In the genomic region with DNA sequence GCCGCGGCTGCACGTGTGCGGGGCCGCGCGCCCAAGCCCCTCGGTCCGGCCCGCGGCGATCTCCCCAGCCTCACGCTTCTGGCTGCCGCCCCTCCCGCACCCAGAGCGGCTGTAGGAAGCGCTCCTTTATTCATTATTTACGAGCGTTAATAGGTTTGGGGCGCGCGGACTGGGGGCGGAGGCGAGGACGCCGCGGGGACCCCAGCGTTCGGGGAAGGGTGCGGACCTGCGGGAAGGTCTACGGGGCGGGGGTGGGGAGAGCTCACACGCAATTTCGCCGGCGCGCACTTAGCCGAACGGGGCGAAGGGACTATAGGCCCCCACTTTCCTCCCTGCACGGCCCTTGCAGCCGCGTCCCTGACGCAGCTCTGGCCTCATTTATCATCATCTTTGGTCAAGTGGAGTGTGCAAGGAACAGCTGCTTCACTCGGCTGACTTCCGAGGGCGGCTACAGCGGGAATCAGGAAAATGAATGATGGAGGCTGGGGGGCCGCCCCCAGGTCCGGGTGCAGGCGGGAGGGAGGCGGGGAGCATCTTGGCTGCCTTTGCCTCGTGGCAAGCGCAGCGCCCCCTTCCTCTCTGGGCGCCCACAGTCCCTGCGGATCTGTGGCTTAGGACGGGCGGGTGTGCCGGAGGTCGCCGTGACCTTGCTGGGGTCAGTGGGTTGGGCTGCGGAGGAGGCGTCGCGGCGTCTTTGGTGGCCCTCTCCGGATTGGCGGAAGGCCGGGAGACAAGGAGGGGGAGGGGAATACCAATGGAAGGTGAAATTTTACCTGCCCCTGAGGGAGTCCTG, we compare ENCODE assay signal across 7 mouse cellular contexts. TPM values are rescaled to one million over a fixed set of nuclear protein-coding genes. Genes with fewer than 3 reads are reported as not detected.
DNase-seq lines count a peak whose midpoint lies in the region; ATAC-seq and TF ChIP-seq lines count a peak whose summit lies in the region.

No protein-coding gene starts in this region.

- peaks cover 70% of the 10 kb centered on the region for H3K4me1 ChIP-seq in embryonic facial prominence, embryonic 12.5 days
- peaks cover 22% of the 10 kb centered on the region for H3K4me1 ChIP-seq in kidney, adult 2 months (ENCODE audit: control insufficient read depth, insufficient read depth, low read length)
- H3K4me1 ChIP-seq in limb, embryonic 13.5 days = peaks cover 97% of the 10 kb centered on the region
- peaks cover 85% of the 10 kb centered on the region for H3K4me1 ChIP-seq in midbrain, embryonic 13.5 days (replicated peaks)
- H3K4me1 ChIP-seq in small intestine, adult 2 months (ENCODE audit: control insufficient read depth, insufficient read depth, insufficient read length, low read length) = peaks cover 19% of the 10 kb centered on the region

- no peak for TF ChIP-seq POLR2A in kidney, adult 2 months (IDR thresholded peaks at IDR 0.05; ENCODE audit: low read depth, low read length)
- no peak for TF ChIP-seq POLR2A in small intestine, adult 2 months (IDR thresholded peaks at IDR 0.05; ENCODE audit: low read depth, low read length)

- DNase-seq in adrenal gland, postnatal 14 days = peak; percentile 84
- DNase-seq in heart, adult 9 months (ENCODE audit: low spot score in 2 of 2) = peak; percentile 83
- DNase-seq in kidney, adult 2 months = peak; percentile 85

- peak overlapping the region; percentile 61 for H3K9ac ChIP-seq in embryonic facial prominence, embryonic 12.5 days
- peak overlapping the region; percentile 79 for H3K9ac ChIP-seq in limb, embryonic 13.5 days
- H3K9ac ChIP-seq in midbrain, embryonic 13.5 days (replicated peaks) = peak overlapping the region; percentile 93

- TF ChIP-seq CTCF in kidney, adult 2 months (conservative IDR thresholded peaks at IDR 0.05; ENCODE audit: insufficient read depth, insufficient read length, low read depth, low read length) = no peak
- no peak for TF ChIP-seq CTCF in small intestine, adult 2 months (IDR thresholded peaks at IDR 0.05; ENCODE audit: extremely low read depth, insufficient read length, insufficient replicate concordance, low read depth, low read length)

- H3K4me2 ChIP-seq in embryonic facial prominence, embryonic 12.5 days (replicated peaks) = peak overlapping the region; percentile 93
- peak overlapping the region; percentile 100 for H3K4me2 ChIP-seq in limb, embryonic 13.5 days (replicated peaks)
- H3K4me2 ChIP-seq in midbrain, embryonic 13.5 days (replicated peaks) = peak overlapping the region; percentile 99

- no peaks in the 10 kb centered on the region for H3K27me3 ChIP-seq in embryonic facial prominence, embryonic 12.5 days
- no peaks in the 10 kb centered on the region for H3K27me3 ChIP-seq in kidney, adult 2 months (replicated peaks; ENCODE audit: control insufficient read depth, insufficient read depth, low read length)
- no peaks in the 10 kb centered on the region for H3K27me3 ChIP-seq in limb, embryonic 13.5 days
- H3K27me3 ChIP-seq in midbrain, embryonic 13.5 days = no peaks in the 10 kb centered on the region
- H3K27me3 ChIP-seq in small intestine, adult 2 months (ENCODE audit: control insufficient read depth, insufficient read depth, low read length) = no peaks in the 10 kb centered on the region

- peak overlapping the region; percentile 50 for H3K4me3 ChIP-seq in embryonic facial prominence, embryonic 12.5 days
- peak overlapping the region; percentile 48 for H3K4me3 ChIP-seq in kidney, adult 2 months (ENCODE audit: insufficient read depth, low read depth, low read length)
- peak overlapping the region; percentile 69 for H3K4me3 ChIP-seq in limb, embryonic 13.5 days
- H3K4me3 ChIP-seq in midbrain, embryonic 13.5 days (replicated peaks) = peak overlapping the region; percentile 70
- H3K4me3 ChIP-seq in small intestine, adult 2 months (ENCODE audit: low read depth, low read length) = peak overlapping the region; percentile 62

- under 1% methylated on average over 71 of the region's 71 CpGs for WGBS in embryonic facial prominence, embryonic 12.5 days
- under 1% methylated on average over 70 of the region's 71 CpGs for WGBS in kidney, adult 2 months
- under 1% methylated on average over 67 of the region's 71 CpGs for WGBS in limb, embryonic 13.5 days
- under 1% methylated on average over 63 of the region's 71 CpGs for WGBS in midbrain, embryonic 13.5 days
- under 1% methylated on average over 71 of the region's 71 CpGs for WGBS in small intestine, adult 2 months

- H3K27ac ChIP-seq in embryonic facial prominence, embryonic 12.5 days = peak overlapping the region; percentile 93
- H3K27ac ChIP-seq in kidney, adult 2 months (ENCODE audit: insufficient read depth, low read depth, low read length) = peak overlapping the region; percentile 72
- peak overlapping the region; percentile 79 for H3K27ac ChIP-seq in limb, embryonic 13.5 days
- H3K27ac ChIP-seq in midbrain, embryonic 13.5 days = peak overlapping the region; percentile 99
- H3K27ac ChIP-seq in small intestine, adult 2 months (ENCODE audit: insufficient read depth, low read depth, low read length) = no peak overlapping the region

- H3K36me3 ChIP-seq in embryonic facial prominence, embryonic 12.5 days = no peaks in the 10 kb centered on the region
- no peaks in the 10 kb centered on the region for H3K36me3 ChIP-seq in kidney, adult 2 months (ENCODE audit: control insufficient read depth, insufficient read depth, low read length)
- peaks cover 5% of the 10 kb centered on the region for H3K36me3 ChIP-seq in limb, embryonic 13.5 days
- no peaks in the 10 kb centered on the region for H3K36me3 ChIP-seq in midbrain, embryonic 13.5 days
- H3K36me3 ChIP-seq in small intestine, adult 2 months (ENCODE audit: control insufficient read depth, insufficient read depth, low read length) = no peaks in the 10 kb centered on the region

- 0 out of 2 replicates have a peak, but pooled peaks have one; percentile 17 for ATAC-seq in embryonic facial prominence, embryonic 12.5 days (ENCODE audit: insufficient number of reproducible peaks, insufficient read depth, low FRiP score, low TSS enrichment)
- ATAC-seq in limb, embryonic 13.5 days (ENCODE audit: low FRiP score, low read depth) = peak; percentile 30
- ATAC-seq in midbrain, embryonic 13.5 days = peak; percentile 56

- no peaks in the 10 kb centered on the region for H3K9me3 ChIP-seq in embryonic facial prominence, embryonic 12.5 days
- no peaks in the 10 kb centered on the region for H3K9me3 ChIP-seq in limb, embryonic 13.5 days
- H3K9me3 ChIP-seq in midbrain, embryonic 13.5 days = no peaks in the 10 kb centered on the region

RNA-seq across cellular contexts. Expression of gene Srebf1, which starts 46.0 kb away (rescaled TPM):
- total RNA-seq in adrenal gland, postnatal 14 days (2021) = 102 and 130 TPM in 2 replicates
- 54.8 and 56.6 TPM in 2 replicates for polyA plus RNA-seq in embryonic facial prominence, embryonic 12.5 days (2016; fragmentation: Nextera tagmentation; extraction: Ambion mirVana)
- polyA plus RNA-seq in kidney, adult 2 months (2012; rRNA removed) = 89.1 and 123 TPM in 2 replicates
- polyA plus RNA-seq in limb, embryonic 13.5 days (2015; fragmentation: Nextera tagmentation; extraction: Ambion mirVana) = 64.5 and 65.7 TPM in 2 replicates
- polyA plus RNA-seq in midbrain, embryonic 13.5 days (2015; fragmentation: Nextera tagmentation; extraction: Ambion mirVana) = 38.5 and 46.0 TPM in 2 replicates
- 92.9 and 154 TPM in 2 replicates for polyA plus RNA-seq in small intestine, adult 2 months (2012; rRNA removed)
